Mouse (Mus musculus): Measurements from ENCODE around the gene A4gnt. TPM values are rescaled to one million over a fixed set of nuclear protein-coding genes. Genes with fewer than 3 reads are reported as not detected.

The A4gnt gene
- polyA plus RNA-seq, 1 experiment: 1.1 TPM

GRCm38 (mm10) chr9:99632264-99632663 is 20.0 kb downstream of the A4gnt start:
- WGBS: 40% methylated on average over 8 of the region's 8 CpGs
- TF ChIP-seq POLR2A (IDR thresholded peaks at IDR 0.05; ENCODE audit: low read depth, low read length) (no peak), CTCF (IDR thresholded peaks at IDR 0.05; ENCODE audit: extremely low read depth, insufficient read length, insufficient replicate concordance, low read depth, low read length) (no peak)
- Histone ChIP-seq H3K27me3 (ENCODE audit: control insufficient read depth, insufficient read depth, low read length) (no peaks in the 10 kb centered on the region), H3K36me3 (ENCODE audit: control insufficient read depth, insufficient read depth, low read length) (no peaks in the 10 kb centered on the region), H3K4me1 (ENCODE audit: control insufficient read depth, insufficient read depth, insufficient read length, low read length) (no peaks in the 10 kb centered on the region), H3K27ac (ENCODE audit: insufficient read depth, low read depth, low read length) (no peak overlapping the region), H3K4me3 (ENCODE audit: low read depth, low read length) (no peak overlapping the region)

GRCm38 (mm10) chr9:99636776-99637175 is 24.5 kb downstream of the A4gnt start:
- 86% methylated on average over 1 of the region's 1 CpGs for WGBS
- TF ChIP-seq CTCF (IDR thresholded peaks at IDR 0.05; ENCODE audit: extremely low read depth, insufficient read length, insufficient replicate concordance, low read depth, low read length) (no peak), POLR2A (IDR thresholded peaks at IDR 0.05; ENCODE audit: low read depth, low read length) (no peak)
- Histone ChIP-seq H3K27me3 (ENCODE audit: control insufficient read depth, insufficient read depth, low read length) (no peaks in the 10 kb centered on the region), H3K4me3 (ENCODE audit: low read depth, low read length) (no peak overlapping the region), H3K27ac (ENCODE audit: insufficient read depth, low read depth, low read length) (no peak overlapping the region), H3K4me1 (ENCODE audit: control insufficient read depth, insufficient read depth, insufficient read length, low read length) (no peaks in the 10 kb centered on the region), H3K36me3 (ENCODE audit: control insufficient read depth, insufficient read depth, low read length) (no peaks in the 10 kb centered on the region)

GRCm38 (mm10) chr9:99637227-99637626 is 24.9 kb downstream of the A4gnt start:
- Histone ChIP-seq H3K36me3 (ENCODE audit: control insufficient read depth, insufficient read depth, low read length) (no peaks in the 10 kb centered on the region), H3K27ac (ENCODE audit: insufficient read depth, low read depth, low read length) (no peak overlapping the region), H3K27me3 (ENCODE audit: control insufficient read depth, insufficient read depth, low read length) (no peaks in the 10 kb centered on the region), H3K4me3 (ENCODE audit: low read depth, low read length) (no peak overlapping the region), H3K4me1 (ENCODE audit: control insufficient read depth, insufficient read depth, insufficient read length, low read length) (no peaks in the 10 kb centered on the region)
- 95% methylated on average over 17 of the region's 17 CpGs for WGBS
- TF ChIP-seq POLR2A (IDR thresholded peaks at IDR 0.05; ENCODE audit: low read depth, low read length): no peak
- no peak for TF ChIP-seq CTCF (IDR thresholded peaks at IDR 0.05; ENCODE audit: extremely low read depth, insufficient read length, insufficient replicate concordance, low read depth, low read length)

GRCm38 (mm10) chr9:99637736-99638135 is 25.4 kb downstream of the A4gnt start:
- no peaks in the 10 kb centered on the region for H3K27me3 ChIP-seq (ENCODE audit: control insufficient read depth, insufficient read depth, low read length)
- H3K4me1 ChIP-seq (ENCODE audit: control insufficient read depth, insufficient read depth, insufficient read length, low read length): no peaks in the 10 kb centered on the region
- H3K36me3 ChIP-seq (ENCODE audit: control insufficient read depth, insufficient read depth, low read length): no peaks in the 10 kb centered on the region
- H3K4me3 ChIP-seq (ENCODE audit: low read depth, low read length): no peak overlapping the region
- H3K27ac ChIP-seq (ENCODE audit: insufficient read depth, low read depth, low read length): no peak overlapping the region
- TF ChIP-seq CTCF (IDR thresholded peaks at IDR 0.05; ENCODE audit: extremely low read depth, insufficient read length, insufficient replicate concordance, low read depth, low read length) (no peak), POLR2A (IDR thresholded peaks at IDR 0.05; ENCODE audit: low read depth, low read length) (no peak)
- WGBS: 92% methylated on average over 13 of the region's 13 CpGs

- no peak overlapping the region for H3K27ac ChIP-seq (ENCODE audit: insufficient read depth, low read depth, low read length)
- no peaks in the 10 kb centered on the region for H3K27me3 ChIP-seq (ENCODE audit: control insufficient read depth, insufficient read depth, low read length)
- H3K36me3 ChIP-seq (ENCODE audit: control insufficient read depth, insufficient read depth, low read length): no peaks in the 10 kb centered on the region
- H3K4me1 ChIP-seq (ENCODE audit: control insufficient read depth, insufficient read depth, insufficient read length, low read length): no peaks in the 10 kb centered on the region
- TF ChIP-seq POLR2A (IDR thresholded peaks at IDR 0.05; ENCODE audit: low read depth, low read length) (no peak), CTCF (IDR thresholded peaks at IDR 0.05; ENCODE audit: extremely low read depth, insufficient read length, insufficient replicate concordance, low read depth, low read length) (no peak)
- no peak overlapping the region for H3K4me3 ChIP-seq (ENCODE audit: low read depth, low read length)
- WGBS: 37% methylated on average over 5 of the region's 5 CpGs
Measured at GRCm38 (mm10) chr9:99639957-99640356, 27.7 kb downstream of the A4gnt start.

GRCm38 (mm10) chr9:99645416-99645815 is 33.1 kb downstream of the A4gnt start:
- Histone ChIP-seq H3K4me1 (ENCODE audit: control insufficient read depth, insufficient read depth, insufficient read length, low read length) (no peaks in the 10 kb centered on the region), H3K36me3 (ENCODE audit: control insufficient read depth, insufficient read depth, low read length) (no peaks in the 10 kb centered on the region), H3K4me3 (ENCODE audit: low read depth, low read length) (no peak overlapping the region), H3K27me3 (ENCODE audit: control insufficient read depth, insufficient read depth, low read length) (no peaks in the 10 kb centered on the region), H3K27ac (ENCODE audit: insufficient read depth, low read depth, low read length) (no peak overlapping the region)
- 87% methylated on average over 6 of the region's 6 CpGs for WGBS
- no peak for TF ChIP-seq POLR2A (IDR thresholded peaks at IDR 0.05; ENCODE audit: low read depth, low read length)
- no peak for TF ChIP-seq CTCF (IDR thresholded peaks at IDR 0.05; ENCODE audit: extremely low read depth, insufficient read length, insufficient replicate concordance, low read depth, low read length)

- Histone ChIP-seq H3K36me3 (ENCODE audit: control insufficient read depth, insufficient read depth, low read length) (no peaks in the 10 kb centered on the region), H3K4me1 (ENCODE audit: control insufficient read depth, insufficient read depth, insufficient read length, low read length) (no peaks in the 10 kb centered on the region), H3K27me3 (ENCODE audit: control insufficient read depth, insufficient read depth, low read length) (no peaks in the 10 kb centered on the region), H3K27ac (ENCODE audit: insufficient read depth, low read depth, low read length) (no peak overlapping the region), H3K4me3 (ENCODE audit: low read depth, low read length) (no peak overlapping the region)
- WGBS: 85% methylated on average over 6 of the region's 6 CpGs
- TF ChIP-seq POLR2A (IDR thresholded peaks at IDR 0.05; ENCODE audit: low read depth, low read length) (no peak), CTCF (IDR thresholded peaks at IDR 0.05; ENCODE audit: extremely low read depth, insufficient read length, insufficient replicate concordance, low read depth, low read length) (no peak)
Measured at GRCm38 (mm10) chr9:99646102-99646501, 33.8 kb downstream of the A4gnt start.

GRCm38 (mm10) chr9:99660756-99661155 is 48.5 kb downstream of the A4gnt start:
- Histone ChIP-seq H3K36me3 (ENCODE audit: control insufficient read depth, insufficient read depth, low read length) (no peaks in the 10 kb centered on the region), H3K4me3 (ENCODE audit: low read depth, low read length) (no peak overlapping the region), H3K27ac (ENCODE audit: insufficient read depth, low read depth, low read length) (no peak overlapping the region), H3K27me3 (ENCODE audit: control insufficient read depth, insufficient read depth, low read length) (no peaks in the 10 kb centered on the region), H3K4me1 (ENCODE audit: control insufficient read depth, insufficient read depth, insufficient read length, low read length) (no peaks in the 10 kb centered on the region)
- TF ChIP-seq POLR2A (IDR thresholded peaks at IDR 0.05; ENCODE audit: low read depth, low read length): no peak
- TF ChIP-seq CTCF (IDR thresholded peaks at IDR 0.05; ENCODE audit: extremely low read depth, insufficient read length, insufficient replicate concordance, low read depth, low read length): no peak
- 77% methylated on average over 10 of the region's 10 CpGs for WGBS
